Mouse (Mus musculus): ENCODE results near the gene Exoc6b.

DNA sequence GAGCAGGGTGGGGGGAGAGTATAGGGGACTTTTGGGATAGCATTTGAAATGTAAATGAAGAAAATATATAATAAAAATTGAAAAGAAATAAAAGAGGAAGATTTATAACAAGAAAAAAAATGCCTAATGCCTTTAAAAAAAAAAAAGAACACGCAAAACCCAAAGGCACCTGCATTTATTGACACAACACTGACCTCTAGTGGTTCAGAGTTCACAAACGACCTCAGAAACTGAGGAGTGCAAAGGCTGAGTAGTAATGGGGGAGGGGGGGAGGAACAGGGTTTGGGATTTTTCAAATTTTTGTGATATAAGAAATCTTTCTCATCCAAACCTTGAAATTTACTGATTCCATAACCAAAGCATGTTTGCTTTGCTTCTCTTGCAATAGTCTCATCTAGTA lies 156.9 kb downstream of the Exoc6b start:
- TF ChIP-seq MAFK (IDR thresholded peaks at IDR 0.05; ENCODE audit: insufficient read depth, low read depth, low read length): no peak
- TF ChIP-seq ZC3H11A (IDR thresholded peaks at IDR 0.05; ENCODE audit: borderline replicate concordance, low read depth, low read length): peak; percentile 33; the same call in 1 of the 2 replicates
- peak; percentile 89 for TF ChIP-seq ZNF384 (IDR thresholded peaks at IDR 0.05; ENCODE audit: low read depth, low read length)

Data from ES-E14 (cell line).